19 mouse cellular contexts compared by ENCODE assay signal in the genomic region with DNA sequence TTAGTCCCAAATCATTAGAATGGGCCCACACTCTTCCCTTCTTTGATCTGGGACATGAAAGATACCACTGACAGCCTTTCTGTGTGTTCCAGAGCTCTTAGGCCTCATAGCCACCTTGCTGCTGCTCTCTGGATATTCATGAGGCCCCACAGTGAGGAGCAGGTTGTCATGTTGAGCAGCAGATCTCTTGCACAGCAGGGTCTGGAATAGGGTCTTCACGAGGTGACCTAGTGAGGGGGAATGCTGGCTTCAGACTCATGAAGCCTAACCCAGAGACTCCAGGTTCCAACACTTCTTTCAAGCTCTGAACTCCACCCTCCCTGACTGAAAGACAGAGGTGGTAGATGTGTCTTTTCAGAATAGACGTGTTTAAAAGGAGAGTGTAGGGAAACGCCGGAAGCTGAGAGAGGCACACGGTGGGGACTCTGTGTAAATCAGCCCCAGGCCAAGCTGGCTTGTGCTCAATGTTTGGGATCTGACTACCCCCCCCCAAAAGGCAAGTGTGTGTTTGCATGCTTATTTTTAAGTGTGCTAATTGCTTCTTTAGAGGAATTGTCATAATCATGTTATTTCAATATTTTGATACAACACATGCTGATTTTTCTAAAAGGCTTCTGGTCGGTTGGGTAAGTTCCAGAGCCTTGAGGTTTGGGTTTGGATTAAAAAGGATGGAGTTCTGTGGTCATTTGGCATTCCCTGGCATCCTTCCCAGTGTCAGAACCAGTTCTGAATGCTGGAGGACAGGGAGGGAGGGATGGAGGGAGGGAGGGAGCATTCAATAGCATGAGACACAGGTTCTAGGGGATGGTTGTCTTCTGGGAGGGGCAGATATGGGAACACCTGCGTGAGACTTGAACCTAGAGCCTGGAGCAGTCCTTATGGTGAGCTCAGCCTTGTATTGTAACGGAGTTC.
A peak's percentile ranks its signal among the peaks of the same experiment; 100 is the strongest.
DNase-seq lines count a peak whose midpoint lies in the region; ATAC-seq and TF ChIP-seq lines count a peak whose summit lies in the region.
"Had no signal": no experiment of that assay in that cellular context is flagged by ENCODE, and none has a peak within 500 bp of the region (broad histone marks: within the 10 kb centered on the region; RNA-seq: fewer than 3 reads in every experiment).

No protein-coding gene starts in this region.

- 0 out of 2 replicates have a peak, but pooled peaks cover 4% of the 10 kb centered on the region for H3K4me1 ChIP-seq in forebrain, postnatal 0 days (ENCODE audit: insufficient read depth)
- H3K4me1 ChIP-seq in forebrain, embryonic 12.5 days, result no peaks in the 10 kb centered on the region
- no peaks in the 10 kb centered on the region for H3K4me1 ChIP-seq in stomach, postnatal 0 days (replicated peaks; ENCODE audit: control insufficient read depth, insufficient read depth)
- H3K4me1 ChIP-seq: embryonic facial prominence, embryonic 12.5 days; kidney, embryonic 15.5 days had no signal

- H3K27me3 ChIP-seq in forebrain, postnatal 0 days (ENCODE audit: insufficient read depth, low read length), result peaks cover 10% of the 10 kb centered on the region
- no peaks in the 10 kb centered on the region for H3K27me3 ChIP-seq in forebrain, embryonic 12.5 days
- H3K27me3 ChIP-seq in stomach, postnatal 0 days (ENCODE audit: control insufficient read depth, insufficient read depth, low read length), result no peaks in the 10 kb centered on the region
- H3K27me3 ChIP-seq: embryonic facial prominence, embryonic 12.5 days; stomach, embryonic 15.5 days had no signal

- no peak overlapping the region for H3K9ac ChIP-seq in forebrain, postnatal 0 days
- H3K9ac ChIP-seq in forebrain, embryonic 12.5 days, result no peak overlapping the region
- H3K9ac ChIP-seq in stomach, postnatal 0 days (ENCODE audit: low read length), result 0 out of 2 replicates have a peak overlapping the region, but pooled peaks have one; percentile 1
- H3K9ac ChIP-seq: embryonic facial prominence, embryonic 12.5 days; hindbrain, embryonic 13.5 days; kidney, embryonic 15.5 days; liver, embryonic 13.5 days; stomach, embryonic 15.5 days had no signal

- no peak overlapping the region for H3K4me3 ChIP-seq in forebrain, postnatal 0 days (ENCODE audit: low read depth, low read length)
- no peak overlapping the region for H3K4me3 ChIP-seq in forebrain, embryonic 12.5 days (replicated peaks)
- no peak overlapping the region for H3K4me3 ChIP-seq in stomach, postnatal 0 days (ENCODE audit: low read depth, low read length)
- H3K4me3 ChIP-seq: embryonic facial prominence, embryonic 12.5 days; heart, adult 2 months; hindbrain, embryonic 13.5 days; kidney, embryonic 15.5 days; liver, embryonic 13.5 days; stomach, embryonic 15.5 days had no signal

- no peak overlapping the region for H3K27ac ChIP-seq in forebrain, postnatal 0 days (ENCODE audit: low read depth, low read length)
- H3K27ac ChIP-seq in forebrain, embryonic 12.5 days, result no peak overlapping the region
- H3K27ac ChIP-seq in stomach, postnatal 0 days (replicated peaks), result no peak overlapping the region
- H3K27ac ChIP-seq: embryonic facial prominence, embryonic 12.5 days; heart, adult 2 months; hindbrain, embryonic 13.5 days; kidney, embryonic 15.5 days; liver, embryonic 13.5 days; stomach, embryonic 15.5 days had no signal

- H3K9me3 ChIP-seq in forebrain, postnatal 0 days (ENCODE audit: low read length), result no peaks in the 10 kb centered on the region
- H3K9me3 ChIP-seq in forebrain, embryonic 12.5 days, result no peaks in the 10 kb centered on the region
- no peaks in the 10 kb centered on the region for H3K9me3 ChIP-seq in stomach, postnatal 0 days (ENCODE audit: control insufficient read depth, low read length)
- H3K9me3 ChIP-seq: embryonic facial prominence, embryonic 12.5 days; hindbrain, embryonic 13.5 days; kidney, embryonic 15.5 days; liver, embryonic 13.5 days; stomach, embryonic 15.5 days had no signal

- TF ChIP-seq EP300 in stomach, postnatal 0 days (optimal IDR thresholded peaks at IDR 0.05), result no peak

- DNase-seq in adrenal gland, postnatal 36 days, result peak; percentile 25 to 48
- no peak for DNase-seq in adrenal gland, postnatal 10 days
- DNase-seq in forebrain, postnatal 0 days, result peak; percentile 46
- DNase-seq in ovary, adult 18-20 months (ENCODE audit: low spot score), result peak; percentile 20
- no peak for DNase-seq in ovary, postnatal 10 days (ENCODE audit: low spot score)
- no peak for DNase-seq in stomach, postnatal 0 days (ENCODE audit: low spot score)
- DNase-seq in frontal cortex, adult 2 months (ENCODE audit: extremely low spot score in 1 of 2, low spot score in 1 of 2), result no peak
- DNase-seq: adrenal gland, adult 8-10 months; gastrocnemius, postnatal 10 days; heart, adult 2 months; liver, embryonic 13.5 days; lung, postnatal 14 days; right cerebral cortex, postnatal 14 days had no signal

- ATAC-seq in forebrain, postnatal 0 days, result no peak
- no peak for ATAC-seq in forebrain, embryonic 12.5 days (ENCODE audit: low FRiP score)
- ATAC-seq in stomach, postnatal 0 days (ENCODE audit: low FRiP score, low TSS enrichment), result no peak
- ATAC-seq: intestine, embryonic 16.5 days had no signal

- 38% methylated on average over 8 of the region's 8 CpGs for WGBS in forebrain, postnatal 0 days
- 70% methylated on average over 8 of the region's 8 CpGs for WGBS in forebrain, embryonic 12.5 days
- 49% methylated on average over 8 of the region's 8 CpGs for WGBS in stomach, postnatal 0 days

- no peaks in the 10 kb centered on the region for H3K36me3 ChIP-seq in forebrain, postnatal 0 days (ENCODE audit: insufficient read depth)
- no peaks in the 10 kb centered on the region for H3K36me3 ChIP-seq in forebrain, embryonic 12.5 days (replicated peaks)
- H3K36me3 ChIP-seq in stomach, postnatal 0 days (ENCODE audit: control insufficient read depth, insufficient read depth, low read length), result no peaks in the 10 kb centered on the region
- H3K36me3 ChIP-seq: embryonic facial prominence, embryonic 12.5 days; hindbrain, embryonic 13.5 days; kidney, embryonic 15.5 days; liver, embryonic 13.5 days; stomach, embryonic 15.5 days had no signal

- no peak overlapping the region for H3K4me2 ChIP-seq in forebrain, postnatal 0 days (ENCODE audit: low read depth)
- no peak overlapping the region for H3K4me2 ChIP-seq in forebrain, embryonic 12.5 days
- no peak overlapping the region for H3K4me2 ChIP-seq in stomach, postnatal 0 days (replicated peaks; ENCODE audit: low read depth)
- H3K4me2 ChIP-seq: embryonic facial prominence, embryonic 12.5 days; hindbrain, embryonic 13.5 days; kidney, embryonic 15.5 days; liver, embryonic 13.5 days; stomach, embryonic 15.5 days had no signal

- no peak for TF ChIP-seq CTCF in forebrain, postnatal 0 days (IDR thresholded peaks at IDR 0.05; ENCODE audit: low read depth)
- TF ChIP-seq CTCF in stomach, postnatal 0 days (IDR thresholded peaks at IDR 0.05; ENCODE audit: low read depth), result no peak

Comparison
In these comparisons a context has a peak if more than half of its experiments do, and no peak if none do; other contexts are left out.
1. DNase-seq: peak in adrenal gland, postnatal 36 days (2 of 2), forebrain, postnatal 0 days (single experiment) and ovary, adult 18-20 months (single experiment); none in adrenal gland, postnatal 10 days (single experiment), ovary, postnatal 10 days (single experiment), stomach, postnatal 0 days (single experiment) and frontal cortex, adult 2 months (0 of 2).